Mouse (Mus musculus): ENCODE measurements at regions not wholly inside any gene's neighbourhood (a gene's known extent, or its start where the extent isn't known, plus 50 kb on each side); places are given as distances from the start of the nearest gene placed in this dataset.
A peak's percentile ranks its signal among the peaks of the same experiment; 100 is the strongest.

GRCm38 (mm10) chr15:53399663-53400553 is 484.8 kb upstream of the Gm7489 start:
- H3K27me3 ChIP-seq (ENCODE audit: control insufficient read depth, insufficient read depth, low read length) = no peaks in the 10 kb centered on the region
- no peaks in the 10 kb centered on the region for H3K79me2 ChIP-seq (replicated peaks; ENCODE audit: control insufficient read depth, insufficient read depth, low read length)
- WGBS = 49% methylated on average over 11 of the region's 11 CpGs
- peak in 1 of 2 experiments; percentile 18 for DNase-seq
- H3K4me1 ChIP-seq (ENCODE audit: control insufficient read depth, insufficient read depth, low read length) = no peaks in the 10 kb centered on the region
- H3K27ac ChIP-seq = no peak overlapping the region; the same call in 1 of the 2 replicates
- no peak overlapping the region for H3K4me3 ChIP-seq
- no peaks in the 10 kb centered on the region for H3K36me3 ChIP-seq (ENCODE audit: control insufficient read depth, insufficient read depth, low read length)
- no peak for TF ChIP-seq EP300 (IDR thresholded peaks at IDR 0.05; ENCODE audit: insufficient read depth, low read depth, low read length)
- TF ChIP-seq POLR2A (IDR thresholded peaks at IDR 0.05; ENCODE audit: insufficient read depth, low read depth, low read length) = no peak
- intact Hi-C loops (cut with DNase I) = no loop called here
- H3K9ac ChIP-seq (ENCODE audit: low read depth, low read length) = no peak overlapping the region

GRCm38 (mm10) chr15:53400554-53400846 is 484.2 kb upstream of the Gm7489 start:
- no peak for DNase-seq
- intact Hi-C loops (cut with DNase I) = no loop called here
- no peaks in the 10 kb centered on the region for H3K4me1 ChIP-seq (ENCODE audit: control insufficient read depth, insufficient read depth, low read length)
- no peaks in the 10 kb centered on the region for H3K79me2 ChIP-seq (replicated peaks; ENCODE audit: control insufficient read depth, insufficient read depth, low read length)
- no peak overlapping the region for H3K9ac ChIP-seq (ENCODE audit: low read depth, low read length)
- TF ChIP-seq EP300 (IDR thresholded peaks at IDR 0.05; ENCODE audit: insufficient read depth, low read depth, low read length) (no peak), POLR2A (IDR thresholded peaks at IDR 0.05; ENCODE audit: insufficient read depth, low read depth, low read length) (no peak)
- no peak overlapping the region for H3K27ac ChIP-seq
- H3K36me3 ChIP-seq (ENCODE audit: control insufficient read depth, insufficient read depth, low read length) = no peaks in the 10 kb centered on the region
- no peaks in the 10 kb centered on the region for H3K27me3 ChIP-seq (ENCODE audit: control insufficient read depth, insufficient read depth, low read length)
- no peak overlapping the region for H3K4me3 ChIP-seq
- WGBS = 66% methylated on average over 3 of the region's 3 CpGs

All from heart, adult 2 months (tissue).